Mouse (Mus musculus): ENCODE measurements around the gene Olfr1317. TPM values are rescaled to one million over a fixed set of nuclear protein-coding genes. Genes with fewer than 3 reads are reported as not detected.

Gene Olfr1317
- total RNA-seq (2021) = not detected
- long read RNA-seq, experiment 1 = 0 reads
- long read RNA-seq, experiment 2 = 0 reads

GRCm38 (mm10) chr2:112140029-112140428 lies at the start of gene Olfr1317:
Olfr1317 (plus strand) TSS chr2:112140329.
- DNase-seq (ENCODE audit: low spot score) = no peak

- DNase-seq (ENCODE audit: low spot score) = no peak
These were observed 43.4 kb upstream of the Olfr1317 start, which contains the start of gene Olfr1314 for GRCm38 (mm10) chr2:112096681-112097080. Olfr1314 (minus strand) TSS chr2:112096781.

GRCm38 (mm10) chr2:112115340-112115739 lies 24.8 kb upstream of the Olfr1317 start, which contains the start of gene Olfr1315-ps1:
Olfr1315-ps1 (minus strand) TSS chr2:112115440.
- DNase-seq (ENCODE audit: low spot score) = no peak

GRCm38 (mm10) chr2:112134877-112135276 lies 5.3 kb upstream of the Olfr1317 start, which contains the start of gene Olfr1316:
Olfr1316 (minus strand) TSS chr2:112134977.
- DNase-seq (ENCODE audit: low spot score) = no peak

GRCm38 (mm10) chr2:112153898-112154297 lies 13.8 kb downstream of the Olfr1317 start, which contains the start of gene Olfr1318:
Olfr1318 (plus strand) TSS chr2:112154198.
- no peak for DNase-seq (ENCODE audit: low spot score)

Other genes with a start within 250 kb of the Olfr1317 start
- not detected for gene Olfr1306, start 224.1 kb upstream of the Olfr1317 start, total RNA-seq (2021)
- not detected for gene Olfr1307, start 190.9 kb upstream of the Olfr1317 start, total RNA-seq (2021)
- gene Olfr1308, start 175.4 kb upstream of the Olfr1317 start, total RNA-seq (2021) = not detected
- not detected for gene Olfr1309, start 150.0 kb upstream of the Olfr1317 start, total RNA-seq (2021)
- gene Olfr1310, start 127.6 kb upstream of the Olfr1317 start, total RNA-seq (2021) = not detected
- not detected for gene Olfr1311, start 115.9 kb upstream of the Olfr1317 start, total RNA-seq (2021)
- not detected for gene Olfr1312, start 90.1 kb upstream of the Olfr1317 start, total RNA-seq (2021)
- not detected for gene Olfr1313, start 62.5 kb upstream of the Olfr1317 start, total RNA-seq (2021)
- gene Olfr1314, start 43.5 kb upstream of the Olfr1317 start, total RNA-seq (2021) = not detected
- gene Olfr1315-ps1, start 24.9 kb upstream of the Olfr1317 start, total RNA-seq (2021) = not detected
- not detected for gene Olfr1316, start 5.4 kb upstream of the Olfr1317 start, total RNA-seq (2021)
- gene Olfr1318, start 13.9 kb downstream of the Olfr1317 start, total RNA-seq (2021) = not detected
- gene Lpcat4, start 99.1 kb downstream of the Olfr1317 start, total RNA-seq (2021) = 1 to 10 TPM in 1 of 2 experiments, under 1 TPM in 1; 0.82 to 1.1 TPM
- gene Nutm1, start 119.0 kb downstream of the Olfr1317 start, total RNA-seq (2021) = not detected
- 10 to 100 TPM; 52.3 to 59.1 TPM for gene Nop10, start 121.6 kb downstream of the Olfr1317 start, total RNA-seq (2021)
- gene Slc12a6, start 125.5 kb downstream of the Olfr1317 start, total RNA-seq (2021) = 10 to 100 TPM; 26.2 to 26.4 TPM
- gene Gm21985, start 126.0 kb downstream of the Olfr1317 start, total RNA-seq (2021) = under 1 TPM; 0.24 to 0.80 TPM
- gene Emc4, start 227.7 kb downstream of the Olfr1317 start, total RNA-seq (2021) = 10 to 100 TPM; 72.7 to 77.9 TPM
- gene Katnbl1, start 238.9 kb downstream of the Olfr1317 start, total RNA-seq (2021) = 1 to 10 TPM; 2.7 to 3.2 TPM

All from gastrocnemius, adult 18-20 months (tissue).